Mouse (Mus musculus): ENCODE measurements at regions not wholly inside any gene's neighbourhood (a gene's known extent, or its start where the extent isn't known, plus 50 kb on each side); places are given as distances from the start of the nearest gene placed in this dataset.
A peak's percentile ranks its signal among the peaks of the same experiment; 100 is the strongest.

GRCm38 (mm10) chr4:10774557-10775215 is 99.6 kb upstream of the 2610301B20Rik start:
- DNase-seq = peak; percentile 5 to 19

- DNase-seq = no peak
Measured at GRCm38 (mm10) chr4:10786701-10787100, 87.6 kb upstream of the 2610301B20Rik start.

- DNase-seq = no peak
Measured at GRCm38 (mm10) chr4:10788306-10788705, 86.0 kb upstream of the 2610301B20Rik start.

GRCm38 (mm10) chr4:10789141-10789540 is 85.2 kb upstream of the 2610301B20Rik start:
- no peak for DNase-seq

GRCm38 (mm10) chr4:10792628-10793027 is 81.7 kb upstream of the 2610301B20Rik start:
- no peak for DNase-seq

GRCm38 (mm10) chr4:10794471-10794870 is 79.8 kb upstream of the 2610301B20Rik start:
- no peak for DNase-seq

- DNase-seq = peak; percentile 66 to 68
Measured at GRCm38 (mm10) chr4:10800780-10801553, 73.3 kb upstream of the 2610301B20Rik start.

- DNase-seq = peak in 1 of 2 experiments; percentile 7
Measured at GRCm38 (mm10) chr4:10804735-10805134, 69.6 kb upstream of the 2610301B20Rik start.

- DNase-seq = no peak
Measured at GRCm38 (mm10) chr4:10807260-10807659, 67.0 kb upstream of the 2610301B20Rik start.

- DNase-seq = no peak
Measured at GRCm38 (mm10) chr4:10812931-10813330, 61.4 kb upstream of the 2610301B20Rik start.
